Mouse (Mus musculus): ENCODE data around the gene Cyp2b23. TPM values are rescaled to one million over a fixed set of nuclear protein-coding genes. Genes with fewer than 3 reads are reported as not detected.
"Not testable (repeated sequence)": the region's sequence is repeated elsewhere in the genome, so short reads cannot be mapped to it uniquely, and the experiment has no call there.

Cyp2b23 gene
- total RNA-seq (2018; cell fraction: chromatin; rRNA removed) = not detected
- not detected for total RNA-seq (2018; cell fraction: cytosol; rRNA removed)
- not detected for total RNA-seq (2018; cell fraction: nucleus; rRNA removed)
- polyA plus RNA-seq (2018) = not detected in 3 replicates

DNA sequence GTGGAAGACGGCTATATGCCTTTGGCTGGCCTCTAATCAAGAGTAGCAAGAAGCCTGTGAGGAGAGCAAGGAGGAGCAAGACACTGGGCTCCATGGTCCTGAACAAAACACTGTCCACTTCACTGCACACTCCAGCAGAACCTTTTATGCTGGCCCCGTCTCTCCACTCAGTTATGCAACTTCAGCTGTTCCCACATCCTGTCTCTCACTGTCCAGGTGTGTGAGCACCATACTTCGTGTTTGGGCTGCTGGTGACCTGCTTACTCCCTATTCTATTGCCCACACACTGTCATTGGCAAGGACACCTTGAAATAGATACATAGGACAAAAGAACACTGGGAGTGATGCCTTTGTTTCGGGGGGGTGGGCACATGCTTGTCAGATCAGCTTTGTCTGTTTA lies at the start of gene Cyp2b23:
Gene Cyp2b23 (minus strand): TSS at position 101 of the 400 bp plus-strand sequence.
- 75% methylated on average over 4 of the region's 4 CpGs for WGBS (ENCODE audit: missing documents)
- Histone ChIP-seq H3K27ac (no peak within 1 kb of the TSS), H3K79me2 (ENCODE audit: inconsistent target) (no peaks in the 10 kb centered on the region), H3K36me3 (ENCODE audit: inconsistent target) (no peaks in the 10 kb centered on the region), H3K4me3 (ENCODE audit: inconsistent target) (no peak within 1 kb of the TSS)

DNA sequence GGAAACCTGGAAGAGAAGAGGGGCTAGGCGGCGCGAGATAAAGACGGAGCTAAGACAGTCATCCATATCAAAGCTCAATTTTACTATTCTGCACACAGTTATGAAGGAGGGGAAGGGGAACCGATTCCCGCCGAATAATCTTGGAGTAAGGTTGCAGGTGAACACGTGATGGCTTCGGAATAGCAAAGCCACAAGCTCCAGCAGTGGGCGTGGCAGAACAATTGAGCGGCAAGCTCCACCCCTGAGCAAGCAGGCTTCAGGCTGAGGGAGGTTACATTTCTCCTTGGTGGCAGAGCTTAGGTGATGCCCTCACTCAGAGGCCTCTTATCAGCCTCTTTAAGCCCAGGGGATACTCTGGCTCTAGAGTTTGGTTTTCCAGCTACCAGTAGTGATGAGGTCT lies 24.8 kb upstream of the Cyp2b23 start:
- Histone ChIP-seq H3K79me2 (ENCODE audit: inconsistent target) (no peaks in the 10 kb centered on the region), H3K27ac (no peak overlapping the region), H3K36me3 (ENCODE audit: inconsistent target) (no peaks in the 10 kb centered on the region), H3K4me3 (ENCODE audit: inconsistent target) (no peak overlapping the region)
- WGBS (ENCODE audit: missing documents) = 90% methylated on average over 11 of the region's 11 CpGs

DNA sequence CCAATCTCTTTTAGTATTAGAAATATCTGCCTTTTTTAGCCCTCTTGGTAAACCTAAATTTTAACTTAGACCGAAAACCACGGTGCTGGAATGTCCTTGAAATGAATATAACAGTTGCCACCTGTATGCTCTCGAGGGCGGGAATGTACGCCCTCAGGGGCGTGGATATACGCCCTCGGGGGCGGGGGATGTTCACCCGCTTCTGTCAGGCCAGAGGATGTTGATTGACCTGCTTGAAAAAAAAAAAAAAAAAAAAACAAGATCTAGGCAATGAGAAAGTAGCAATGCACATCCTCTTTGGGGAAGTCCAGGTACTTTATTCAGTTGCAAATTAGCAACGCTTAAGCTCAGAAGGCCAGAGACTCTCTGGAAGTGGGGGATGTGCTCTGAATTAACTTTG lies 20.8 kb upstream of the Cyp2b23 start:
- 38% methylated on average over 10 of the region's 11 CpGs for WGBS (ENCODE audit: missing documents)
- Histone ChIP-seq H3K4me3 (ENCODE audit: inconsistent target) (no peak overlapping the region), H3K36me3 (ENCODE audit: inconsistent target) (no peaks in the 10 kb centered on the region), H3K27ac (no peak overlapping the region), H3K79me2 (ENCODE audit: inconsistent target) (no peaks in the 10 kb centered on the region)

DNA sequence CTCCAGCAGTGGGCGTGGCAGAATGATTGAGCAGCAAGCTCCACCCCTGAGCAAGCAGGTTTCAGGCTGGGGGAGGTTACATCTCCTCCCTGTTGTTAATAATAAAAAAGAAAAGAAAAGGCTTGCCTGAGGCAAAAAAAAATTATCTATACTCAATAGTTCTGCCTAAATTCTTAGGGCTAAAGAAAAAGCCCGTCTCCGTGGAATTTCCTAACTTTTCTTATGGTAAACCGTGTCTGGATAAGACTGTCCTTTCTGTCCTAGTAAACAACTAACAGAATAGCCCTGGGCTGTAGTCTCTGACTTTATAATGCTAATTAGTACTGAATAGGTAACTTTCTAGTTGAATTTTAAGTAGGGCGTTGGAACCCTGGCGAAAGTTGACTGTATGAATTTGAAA lies 20.0 kb upstream of the Cyp2b23 start:
- H3K36me3 ChIP-seq (ENCODE audit: inconsistent target); H3K4me3 ChIP-seq (ENCODE audit: inconsistent target); H3K27ac ChIP-seq; H3K79me2 ChIP-seq (ENCODE audit: inconsistent target): not testable (repeated sequence)
- WGBS (ENCODE audit: missing documents) = 68% methylated on average over 6 of the region's 6 CpGs

DNA sequence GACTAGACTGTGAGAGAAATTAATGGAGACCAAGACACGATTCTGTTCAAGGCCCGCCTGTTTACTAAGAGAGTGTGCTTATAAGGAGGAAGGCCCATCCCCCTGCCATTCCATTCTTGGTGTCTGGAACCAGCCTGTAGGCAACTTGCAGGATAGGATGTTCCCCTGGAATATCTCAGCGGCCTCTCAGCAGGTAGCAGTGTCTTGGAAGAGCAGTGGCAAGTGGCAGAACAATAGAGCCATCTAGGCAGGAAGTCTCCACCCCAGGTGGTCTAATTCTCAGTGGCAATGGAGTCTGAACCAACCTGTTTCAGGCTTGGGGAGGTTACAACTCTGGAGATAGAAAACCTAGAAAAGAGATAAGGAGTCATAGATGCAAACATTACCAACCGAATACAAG lies 13.9 kb upstream of the Cyp2b23 start:
- H3K79me2 ChIP-seq (ENCODE audit: inconsistent target) = no peaks in the 10 kb centered on the region
- no peaks in the 10 kb centered on the region for H3K36me3 ChIP-seq (ENCODE audit: inconsistent target)
- WGBS (ENCODE audit: missing documents) = 75% methylated on average over 4 of the region's 4 CpGs
- no peak overlapping the region for H3K27ac ChIP-seq
- H3K4me3 ChIP-seq (ENCODE audit: inconsistent target) = no peak overlapping the region

DNA sequence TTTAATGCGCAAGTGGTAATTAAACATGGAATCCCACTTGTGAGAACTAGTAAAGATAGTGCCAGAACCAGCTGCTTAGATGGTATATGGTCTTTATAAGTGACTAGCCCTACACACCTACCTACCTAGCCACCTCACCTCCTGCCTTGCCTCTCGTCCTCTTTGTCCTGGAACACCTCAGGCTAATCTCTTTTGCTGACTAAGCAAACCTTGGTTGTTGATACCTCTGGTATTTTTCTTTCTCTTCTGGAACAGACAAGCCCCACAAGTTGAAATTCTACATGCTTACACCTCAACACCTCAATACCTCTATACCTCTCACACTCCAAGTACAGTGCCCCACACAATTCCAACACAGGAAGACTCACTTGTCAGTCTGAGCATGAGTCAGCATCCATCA lies 524 bp downstream of the Cyp2b23 start:
- H3K36me3 ChIP-seq (ENCODE audit: inconsistent target) = no peaks in the 10 kb centered on the region
- 83% methylated on average over 2 of the region's 2 CpGs for WGBS (ENCODE audit: missing documents)
- H3K27ac ChIP-seq = no peak overlapping the region
- no peak overlapping the region for H3K4me3 ChIP-seq (ENCODE audit: inconsistent target)
- no peaks in the 10 kb centered on the region for H3K79me2 ChIP-seq (ENCODE audit: inconsistent target)

DNA sequence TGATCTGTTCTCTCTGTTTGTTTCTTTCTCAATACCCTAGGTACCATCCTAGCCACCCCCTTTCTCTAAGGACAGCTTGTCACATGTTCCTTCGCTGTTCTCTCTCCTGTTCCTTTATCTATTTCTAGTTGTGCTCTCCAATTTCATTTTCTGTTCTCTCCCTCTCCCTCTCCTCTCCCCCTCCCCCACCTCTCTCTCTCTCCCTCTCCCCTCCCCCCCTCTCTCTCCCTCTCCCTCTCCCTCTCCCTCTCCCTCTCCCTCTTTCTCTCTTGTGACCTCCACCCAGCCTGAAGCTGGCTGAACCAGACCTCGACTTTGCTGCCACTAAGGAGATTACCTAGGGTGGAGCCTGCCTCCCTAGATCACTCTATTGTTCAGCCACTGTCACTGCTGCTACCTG lies 18.8 kb downstream of the Cyp2b23 start:
- H3K4me3 ChIP-seq (ENCODE audit: inconsistent target); H3K27ac ChIP-seq; H3K79me2 ChIP-seq (ENCODE audit: inconsistent target); H3K36me3 ChIP-seq (ENCODE audit: inconsistent target): not testable (repeated sequence)
- 56% methylated on average over 2 of the region's 2 CpGs for WGBS (ENCODE audit: missing documents)

DNA sequence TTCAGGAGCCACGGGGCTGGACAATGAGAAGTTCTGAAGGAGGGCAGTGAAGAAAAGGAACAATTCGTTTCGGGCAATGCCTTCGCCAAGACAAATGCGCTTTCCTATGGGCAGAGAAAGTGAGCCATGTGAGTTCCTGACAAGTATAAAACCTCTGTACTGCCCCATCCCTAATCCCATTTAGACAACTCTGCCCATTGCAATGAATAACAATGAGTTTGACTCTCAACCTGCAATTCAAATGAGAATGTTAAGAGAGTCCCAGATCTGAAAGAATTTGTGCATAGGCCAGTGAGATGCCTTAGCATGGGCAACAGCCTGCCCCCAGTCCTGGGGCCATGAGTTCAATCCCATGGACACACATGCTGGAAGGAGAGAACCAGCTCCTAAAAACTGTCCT lies 20.2 kb downstream of the Cyp2b23 start:
- H3K4me3 ChIP-seq (ENCODE audit: inconsistent target) = no peak overlapping the region
- H3K36me3 ChIP-seq (ENCODE audit: inconsistent target) = no peaks in the 10 kb centered on the region
- 81% methylated on average over 5 of the region's 5 CpGs for WGBS (ENCODE audit: missing documents)
- H3K79me2 ChIP-seq (ENCODE audit: inconsistent target) = no peaks in the 10 kb centered on the region
- H3K27ac ChIP-seq = no peak overlapping the region

DNA sequence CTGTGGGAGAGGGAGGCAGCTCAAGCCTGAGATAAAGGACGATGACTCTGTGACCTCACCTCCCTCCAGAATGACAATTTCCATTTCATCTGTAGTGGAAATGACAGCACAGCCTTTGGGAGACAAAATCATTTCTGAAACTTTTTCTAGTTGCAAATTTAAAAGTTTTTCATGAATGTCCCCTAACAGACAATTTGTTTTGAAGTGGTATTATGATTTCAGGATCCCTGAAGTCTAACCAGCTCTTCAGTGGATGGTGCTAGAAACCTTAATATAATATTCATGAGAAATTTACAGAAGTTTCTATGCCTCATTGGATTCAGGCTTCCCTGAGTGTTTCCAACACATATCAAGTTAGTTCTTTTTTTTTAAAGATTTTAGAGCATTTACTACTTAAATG lies 67.9 kb downstream of the Cyp2b23 start, which contains the start of gene Vmn1r185:
Gene Vmn1r185 (minus strand): TSS at position 101 of the 400 bp plus-strand sequence.
- H3K79me2 ChIP-seq (ENCODE audit: inconsistent target); H3K36me3 ChIP-seq (ENCODE audit: inconsistent target); H3K4me3 ChIP-seq (ENCODE audit: inconsistent target); H3K27ac ChIP-seq: not testable (repeated sequence)
- WGBS (ENCODE audit: missing documents) = no CpG with 5 or more reads among the region's 1 CpGs

Other genes starting within 250 kb of the Cyp2b23 start
- not detected in 3 replicates for gene Nlrp9a, start 151.4 kb downstream of the Cyp2b23 start, polyA plus RNA-seq (2018)
- gene Vmn1r185, start 68.0 kb downstream of the Cyp2b23 start, polyA plus RNA-seq (2018) = not detected in 3 replicates
- not detected in 3 replicates for gene Cyp2b19, start 70.7 kb upstream of the Cyp2b23 start, polyA plus RNA-seq (2018)
- not detected in 3 replicates for gene Cyp2g1, start 122.5 kb upstream of the Cyp2b23 start, polyA plus RNA-seq (2018)
- gene Cyp2a5, start 148.9 kb upstream of the Cyp2b23 start, polyA plus RNA-seq (2018) = not detected in 3 replicates

Measured in macrophage (primary cell).